Mouse (Mus musculus) retina, postnatal 7 days (tissue): ENCODE results near the gene Dhx9.
A peak's percentile ranks its signal among the peaks of the same experiment; 100 is the strongest.
"Not testable (repeated sequence)": the region's sequence is repeated elsewhere in the genome, so short reads cannot be mapped to it uniquely, and the experiment has no call there.

ENCODE experiments used
- DNase-seq: peaks from one replicate; pipeline ENCODE4 v3.0.0-alpha.2; 2012; ENCODE audit warnings: low read depth, low spot score

Gene Dhx9

GRCm38 (mm10) chr1:153487500-153487879 lies at the start of gene Dhx9:
Dhx9 (minus strand) TSS chr1:153487660.
- peak; percentile 95 for DNase-seq

GRCm38 (mm10) chr1:153535611-153536010 lies 48.2 kb upstream of the Dhx9 start:
- DNase-seq = no peak

- DNase-seq = not testable (repeated sequence)
These were observed 45.4 kb upstream of the Dhx9 start for GRCm38 (mm10) chr1:153532896-153533295.

GRCm38 (mm10) chr1:153532234-153532841 lies 44.9 kb upstream of the Dhx9 start:
- no peak for DNase-seq

GRCm38 (mm10) chr1:153531677-153532233 lies 44.3 kb upstream of the Dhx9 start:
- no peak for DNase-seq

GRCm38 (mm10) chr1:153522116-153522515 lies 34.7 kb upstream of the Dhx9 start:
- DNase-seq = no peak

GRCm38 (mm10) chr1:153515368-153515767 lies 27.9 kb upstream of the Dhx9 start:
- DNase-seq = no peak

- DNase-seq = no peak
These were observed 23.0 kb upstream of the Dhx9 start for GRCm38 (mm10) chr1:153510330-153511009.

- not testable (repeated sequence) for DNase-seq
These were observed 22.1 kb upstream of the Dhx9 start for GRCm38 (mm10) chr1:153509569-153509968.

- no peak for DNase-seq
These were observed 21.6 kb upstream of the Dhx9 start for GRCm38 (mm10) chr1:153509012-153509411.

GRCm38 (mm10) chr1:153506266-153506665 lies 18.8 kb upstream of the Dhx9 start:
- no peak for DNase-seq

- no peak for DNase-seq
These were observed 14.3 kb upstream of the Dhx9 start for GRCm38 (mm10) chr1:153501644-153502321.

GRCm38 (mm10) chr1:153500030-153500429 lies 12.6 kb upstream of the Dhx9 start:
- no peak for DNase-seq

- no peak for DNase-seq
These were observed 8.6 kb upstream of the Dhx9 start for GRCm38 (mm10) chr1:153496030-153496429.

GRCm38 (mm10) chr1:153493931-153494330 lies 6.5 kb upstream of the Dhx9 start:
- DNase-seq = no peak

- no peak for DNase-seq
These were observed 5.9 kb upstream of the Dhx9 start for GRCm38 (mm10) chr1:153493338-153493737.

GRCm38 (mm10) chr1:153491822-153492221 lies 4.4 kb upstream of the Dhx9 start:
- DNase-seq = no peak

- no peak for DNase-seq
These were observed 3.9 kb upstream of the Dhx9 start for GRCm38 (mm10) chr1:153491345-153491744.

GRCm38 (mm10) chr1:153489963-153490362 lies 2.5 kb upstream of the Dhx9 start:
- no peak for DNase-seq

- DNase-seq = no peak
These were observed 2.1 kb upstream of the Dhx9 start for GRCm38 (mm10) chr1:153489540-153489939.

- no peak for DNase-seq
These were observed 1.7 kb upstream of the Dhx9 start for GRCm38 (mm10) chr1:153489132-153489531.

- peak; percentile 11 for DNase-seq
These were observed 527 bp downstream of the Dhx9 start for GRCm38 (mm10) chr1:153486767-153487499.
